Mouse (Mus musculus) lung, postnatal 10 days (tissue): ENCODE data around the gene Pecam1.

ENCODE experiments used
- DNase-seq: peaks from one replicate; pipeline ENCODE4 v3.0.0; 2021

The Pecam1 gene

GRCm38 (mm10) chr11:106688375-106688774 is 62.1 kb downstream of the Pecam1 start:
- DNase-seq, result no peak

DNA sequence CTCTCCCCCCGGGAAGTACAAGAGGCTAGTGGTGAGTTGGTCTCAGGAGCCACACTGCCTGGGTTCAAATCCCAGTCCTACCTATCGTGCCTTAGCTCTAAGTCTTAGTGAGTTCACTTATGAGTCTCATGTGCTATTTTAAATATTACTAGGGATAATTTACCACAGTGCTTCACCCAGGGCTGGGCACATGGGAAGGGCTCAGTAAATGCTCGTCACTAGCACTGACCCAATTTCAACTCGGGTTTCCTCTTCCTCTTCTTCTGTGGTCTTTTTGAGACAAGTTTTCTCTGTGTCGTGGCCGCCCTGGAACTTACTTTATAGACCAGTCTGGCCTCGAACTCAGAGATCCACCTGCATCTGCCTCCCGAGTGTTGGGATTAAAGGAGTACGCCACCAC is 63.1 kb downstream of the Pecam1 start:
- DNase-seq, result no peak

GRCm38 (mm10) chr11:106684027-106684426 is 66.4 kb downstream of the Pecam1 start:
- DNase-seq, result no peak

DNA sequence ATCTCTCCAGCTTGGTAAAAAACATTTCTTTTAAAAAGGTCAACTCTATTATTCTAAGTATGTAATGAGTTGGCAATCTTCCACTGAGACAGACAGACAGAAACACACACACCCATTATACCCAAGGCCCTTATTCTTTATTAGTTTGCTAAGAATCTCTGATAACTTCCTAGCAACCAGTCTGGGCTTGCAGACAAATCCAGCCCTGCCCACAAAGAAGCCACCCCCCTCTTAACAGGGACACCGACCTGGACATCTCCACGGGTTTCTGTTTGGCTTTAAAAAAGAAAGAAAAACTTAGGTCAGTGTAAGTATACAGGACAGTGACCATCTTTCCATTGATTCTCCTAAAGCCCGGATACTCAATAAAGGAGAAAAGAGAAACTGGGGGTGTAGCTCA is 67.1 kb downstream of the Pecam1 start:
- DNase-seq, result peak; percentile 12

DNA sequence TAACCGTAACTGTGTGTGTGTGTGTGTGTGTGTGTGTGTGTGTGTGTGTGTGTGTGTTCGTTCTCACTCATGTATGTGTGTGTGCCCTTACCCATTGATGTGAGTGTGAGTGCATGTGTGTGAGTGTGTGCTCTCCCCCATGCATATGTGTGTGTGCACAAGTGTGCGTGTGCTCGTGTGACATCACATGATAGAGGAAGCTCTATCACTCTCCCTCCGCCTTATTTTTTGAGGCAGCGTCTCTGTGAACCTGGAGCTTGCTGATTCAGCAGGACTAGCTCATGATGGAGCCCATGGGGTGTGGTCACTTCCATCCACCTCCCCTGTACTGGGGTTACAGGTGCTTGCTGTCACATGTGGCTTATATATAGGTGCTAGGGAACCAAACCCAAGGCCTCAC is 69.3 kb downstream of the Pecam1 start:
- DNase-seq, result no peak

DNA sequence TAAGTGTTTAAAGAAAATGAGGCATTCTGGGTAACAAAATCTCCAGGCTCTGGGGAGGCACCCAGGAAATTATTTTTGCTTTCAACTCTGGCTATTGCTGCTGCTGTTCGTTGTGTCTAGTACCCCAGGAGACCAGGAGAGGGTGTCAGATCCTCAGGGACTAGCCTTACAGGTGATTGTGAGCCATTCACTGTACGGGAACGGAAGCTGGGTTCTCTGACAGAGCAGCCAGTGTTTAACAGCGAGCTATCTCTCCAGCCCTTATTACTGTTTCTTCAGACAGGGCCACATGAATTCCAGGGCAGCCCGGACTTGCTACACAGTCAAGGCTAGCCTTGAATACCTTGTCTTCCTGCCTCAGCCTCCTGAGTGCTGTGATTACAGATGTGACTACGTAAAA is 70.6 kb downstream of the Pecam1 start:
- peak; percentile 43 for DNase-seq

GRCm38 (mm10) chr11:106677910-106678591 is 72.4 kb downstream of the Pecam1 start:
- peak; percentile 96 for DNase-seq

DNA sequence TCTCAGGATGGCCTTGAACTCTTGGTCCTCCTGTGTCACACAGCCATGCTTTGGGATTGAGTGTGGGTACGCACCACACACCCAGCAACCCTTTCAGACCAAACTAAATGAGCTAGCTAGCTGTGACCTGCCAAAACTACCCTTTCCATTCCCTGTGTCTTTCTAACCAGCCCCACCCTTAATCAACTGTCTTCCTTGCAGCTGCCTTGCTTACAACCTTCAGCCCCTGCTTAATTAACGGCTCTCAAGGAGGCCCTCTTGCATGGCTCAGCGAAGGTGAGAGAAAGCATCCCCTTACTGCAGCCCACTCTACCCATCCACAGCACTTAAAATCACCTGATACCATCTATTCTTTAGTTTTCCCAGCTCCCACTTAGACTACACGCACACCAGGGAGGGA is 73.1 kb downstream of the Pecam1 start:
- no peak for DNase-seq

- DNase-seq, result no peak
Observed at GRCm38 (mm10) chr11:106675875-106676274, 74.6 kb downstream of the Pecam1 start.

DNA sequence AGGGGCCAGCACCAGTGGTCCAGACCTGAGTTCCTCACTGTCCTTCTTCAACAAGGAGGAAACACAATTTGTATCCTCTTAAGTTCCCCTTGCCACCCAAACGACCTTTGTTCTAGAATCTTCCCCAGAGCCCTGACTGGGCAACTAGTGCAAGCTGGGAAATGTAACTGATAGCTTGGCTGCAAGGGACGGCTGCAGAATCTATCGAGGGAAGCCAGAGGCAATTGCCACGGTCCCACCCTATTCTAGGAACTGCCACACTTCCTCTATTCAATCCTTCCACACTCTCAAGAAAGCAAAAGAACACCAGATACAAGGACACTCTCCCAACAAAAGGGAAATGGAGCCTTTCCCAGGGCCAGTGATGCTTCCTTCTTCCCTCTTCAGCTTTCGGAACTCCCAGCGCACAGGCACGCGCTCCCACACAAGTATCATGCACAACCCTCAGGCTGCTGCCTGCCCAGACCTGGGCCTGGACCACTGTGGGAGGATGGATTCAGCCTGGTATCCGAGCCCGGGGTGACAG is 75.2 kb downstream of the Pecam1 start:
- DNase-seq, result peak; percentile 84

- DNase-seq, result peak; percentile 93
Observed at GRCm38 (mm10) chr11:106674612-106675153, 75.7 kb downstream of the Pecam1 start.

DNA sequence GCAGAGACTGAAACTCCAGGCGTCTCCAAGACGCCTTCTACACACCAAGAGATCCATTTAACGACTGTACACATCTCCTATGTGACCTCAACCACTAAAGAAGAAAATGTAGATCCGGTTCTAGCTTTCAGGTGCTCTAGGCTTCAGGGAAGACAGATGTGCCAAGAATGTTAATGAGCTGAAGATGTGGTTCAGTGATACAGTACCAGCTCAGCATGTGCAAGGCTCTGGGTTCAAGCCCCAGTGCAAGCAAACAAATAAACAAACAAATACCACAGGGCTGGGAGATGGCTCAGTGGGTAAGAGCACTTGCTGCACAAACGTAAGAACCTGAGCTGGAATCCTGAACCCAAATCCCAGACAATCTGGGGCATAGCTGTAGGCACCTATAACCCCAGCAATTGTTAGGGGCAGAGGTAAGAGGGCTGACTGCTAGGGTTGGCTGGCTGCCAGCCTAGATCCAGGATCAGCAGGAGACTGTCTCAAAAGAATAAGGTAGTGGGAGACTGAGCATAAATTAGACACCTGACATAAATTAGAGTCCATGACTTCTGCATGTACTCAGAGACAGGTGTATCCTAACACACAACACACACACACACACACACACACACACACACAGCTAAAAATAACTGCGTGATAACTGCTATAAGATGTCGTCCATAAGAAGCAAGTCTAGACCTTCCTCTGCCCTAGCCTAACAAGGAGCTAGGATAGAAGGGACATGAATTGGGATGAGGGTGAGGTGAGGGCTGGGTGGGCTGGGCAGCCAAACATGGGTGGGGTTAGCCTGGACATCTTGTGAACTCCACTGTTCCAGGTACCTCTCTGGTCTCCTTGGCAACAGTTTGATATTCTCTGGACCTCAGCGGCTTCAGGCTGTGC is 76.5 kb downstream of the Pecam1 start:
- no peak for DNase-seq

DNA sequence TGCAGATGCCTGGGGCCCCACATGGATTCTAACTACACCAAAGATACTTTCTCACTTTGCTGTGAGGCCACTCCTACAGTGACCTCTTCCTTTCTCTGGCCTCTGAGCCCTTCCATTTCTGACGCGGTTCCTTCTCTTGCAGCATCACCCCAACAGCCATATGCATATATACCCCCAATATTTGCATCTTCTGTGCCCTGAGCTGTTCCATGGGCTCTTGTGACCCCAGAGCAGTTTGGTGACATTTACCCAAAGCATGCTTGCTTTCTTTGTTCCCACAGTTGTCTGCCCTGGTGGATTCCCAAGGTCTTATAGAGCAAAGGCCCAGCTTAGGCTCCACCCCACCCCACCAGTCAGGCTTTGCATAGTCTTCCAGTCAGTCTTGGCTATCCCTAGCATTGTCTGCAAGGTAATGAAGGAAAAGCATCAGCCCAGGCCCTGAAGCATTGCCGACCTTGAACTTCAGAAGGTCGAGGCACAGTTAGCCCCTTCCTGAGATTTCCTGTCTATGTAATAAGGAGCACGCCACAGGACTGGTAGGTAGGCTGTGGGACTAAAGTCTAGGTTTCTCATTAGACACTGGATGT is 77.4 kb downstream of the Pecam1 start:
- DNase-seq, result no peak

DNA sequence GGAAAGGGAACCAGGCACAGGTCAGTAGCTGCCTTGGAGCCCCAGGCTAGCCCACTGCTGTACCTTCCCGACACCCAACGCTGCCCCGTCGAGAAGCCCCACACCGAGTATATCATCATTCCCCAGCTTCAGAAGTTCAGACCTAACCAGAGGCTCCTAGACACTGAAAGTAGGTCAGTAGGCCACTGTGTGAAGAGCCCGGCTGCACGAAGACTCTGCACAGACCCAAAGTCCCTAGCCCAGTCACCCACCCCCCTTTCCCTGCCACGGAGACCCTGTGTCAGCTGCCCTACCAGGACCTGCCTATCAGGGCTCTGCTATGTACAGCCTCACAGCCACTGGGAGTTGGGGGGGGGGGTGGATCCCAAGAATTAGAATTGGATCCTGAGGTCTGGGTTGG is 78.6 kb downstream of the Pecam1 start:
- DNase-seq, result no peak

GRCm38 (mm10) chr11:106670951-106671478 is 79.4 kb downstream of the Pecam1 start:
- DNase-seq, result no peak

GRCm38 (mm10) chr11:106670266-106670665 is 80.2 kb downstream of the Pecam1 start:
- no peak for DNase-seq

GRCm38 (mm10) chr11:106669873-106670173 is 80.6 kb downstream of the Pecam1 start:
- peak; percentile 62 for DNase-seq

GRCm38 (mm10) chr11:106669102-106669872 is 81.1 kb downstream of the Pecam1 start:
- no peak for DNase-seq

DNA sequence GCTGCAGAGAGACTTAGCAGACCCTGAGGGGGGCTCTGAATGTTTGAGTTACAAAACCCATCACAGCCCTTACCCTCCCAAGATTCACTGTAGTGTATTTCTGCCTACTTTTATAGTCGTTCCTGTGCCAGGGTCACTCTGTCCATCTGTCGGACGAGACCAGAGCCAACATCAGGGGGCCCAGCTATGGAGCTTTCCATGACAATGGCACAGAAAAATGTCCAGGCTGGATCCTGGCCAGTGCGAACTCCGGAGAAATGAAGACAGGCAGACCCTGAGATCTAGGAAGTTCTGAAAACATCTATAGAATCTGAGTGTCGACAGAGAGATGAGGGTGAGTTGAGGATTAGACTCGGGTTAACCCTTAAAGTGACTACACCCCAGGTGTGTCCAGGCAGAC is 82.1 kb downstream of the Pecam1 start:
- DNase-seq, result peak; percentile 62

GRCm38 (mm10) chr11:106667855-106668254 is 82.6 kb downstream of the Pecam1 start:
- DNase-seq, result peak; percentile 34

DNA sequence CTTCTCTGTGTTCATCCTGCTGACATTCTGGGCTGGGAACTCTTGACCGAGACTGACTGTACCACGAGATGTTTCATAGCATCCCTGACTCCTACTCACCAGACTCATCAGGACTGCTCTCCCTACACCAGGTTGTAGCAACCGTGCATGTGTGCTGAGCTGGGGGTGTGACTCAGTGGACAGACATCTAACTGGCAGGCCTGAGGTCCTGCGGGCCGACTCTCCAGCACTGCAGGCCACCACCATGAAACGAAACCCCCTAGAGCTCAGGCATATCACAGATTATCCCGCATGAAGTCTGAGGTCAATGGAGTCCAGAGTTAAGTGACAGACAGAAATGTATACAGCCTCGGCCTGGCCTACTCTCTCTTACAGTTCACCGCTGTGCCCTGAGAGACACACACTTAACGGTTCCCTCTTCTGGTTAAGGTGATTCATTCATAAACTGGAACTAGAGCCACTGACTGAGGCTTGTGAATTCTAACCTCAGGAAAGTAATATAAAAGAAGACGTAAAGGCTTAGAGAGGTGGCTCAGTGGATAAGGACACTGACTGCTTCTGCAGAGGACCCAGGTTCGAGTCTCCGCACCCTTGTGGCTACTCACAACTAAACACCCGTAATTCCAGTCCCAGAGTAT is 83.8 kb downstream of the Pecam1 start:
- DNase-seq, result no peak

- no peak for DNase-seq
Observed at GRCm38 (mm10) chr11:106665841-106666240, 84.6 kb downstream of the Pecam1 start.
